In genomic region chr17:57344029-57344707, GRCm38 (mm10) we compare ENCODE assay signal across 17 mouse cellular contexts. TPM values are rescaled to one million over a fixed set of nuclear protein-coding genes. Genes with fewer than 3 reads are reported as not detected.
A peak's percentile ranks its signal among the peaks of the same experiment; 100 is the strongest.
DNase-seq lines count a peak whose midpoint lies in the region; ATAC-seq and TF ChIP-seq lines count a peak whose summit lies in the region.
"Had no signal": no experiment of that assay in that cellular context is flagged by ENCODE, and none has a peak within 500 bp of the region (broad histone marks: within the 10 kb centered on the region; RNA-seq: fewer than 3 reads in every experiment).

No protein-coding gene starts in this region.

- H3K9me3 ChIP-seq in MEL (replicated peaks; ENCODE audit: insufficient read depth, low read length): no peaks in the 10 kb centered on the region
- no peaks in the 10 kb centered on the region for H3K9me3 ChIP-seq in liver, embryonic 16.5 days (replicated peaks; ENCODE audit: control insufficient read depth, low read length)
- H3K9me3 ChIP-seq: intestine, embryonic 15.5 days; limb, embryonic 12.5 days had no signal

- peak; percentile 49 to 53 for TF ChIP-seq EP300 in MEL (IDR thresholded peaks at IDR 0.05; ENCODE audit: low read depth in 1 of 2, low read length in 2 of 2)

- no peak overlapping the region for H3K4me2 ChIP-seq in liver, embryonic 16.5 days (ENCODE audit: low read depth, low read length)
- H3K4me2 ChIP-seq: heart, embryonic 13.5 days; intestine, embryonic 15.5 days; limb, embryonic 12.5 days had no signal

- TF ChIP-seq CTCF in lung, adult 2 months (IDR thresholded peaks at IDR 0.05; ENCODE audit: insufficient read depth, low read length): no peak
- no peak for TF ChIP-seq CTCF in MEL (IDR thresholded peaks at IDR 0.05 in 2 of 3, conservative IDR thresholded peaks at IDR 0.05 in 1 of 3; ENCODE audit: control insufficient read depth in 1 of 3, insufficient read depth in 1 of 3, low read depth in 2 of 3, low read length in 3 of 3, poor library complexity in 1 of 3, severe bottlenecking in 1 of 3)
- no peak for TF ChIP-seq CTCF in spleen, adult 2 months (IDR thresholded peaks at IDR 0.05; ENCODE audit: extremely low read depth, insufficient read depth, insufficient read length, insufficient replicate concordance)

- no peak for TF ChIP-seq RAD21 in MEL (IDR thresholded peaks at IDR 0.05; ENCODE audit: low read depth, low read length)

- no peaks in the 10 kb centered on the region for H3K79me2 ChIP-seq in MEL (ENCODE audit: control insufficient read depth, insufficient read depth, low read length, poor library complexity)

- peaks cover 0 to 11% of the 10 kb centered on the region in 2 experiments; a peak in 2 of 4 replicates for H3K36me3 ChIP-seq in MEL (ENCODE audit: control insufficient read depth in 1 of 2, insufficient read depth in 2 of 2, low read length in 2 of 2)
- H3K36me3 ChIP-seq in liver, embryonic 16.5 days (ENCODE audit: control insufficient read depth, insufficient read depth): no peaks in the 10 kb centered on the region
- H3K36me3 ChIP-seq in spleen, adult 2 months (ENCODE audit: control insufficient read depth, insufficient read depth, low read length): no peaks in the 10 kb centered on the region
- H3K36me3 ChIP-seq: heart, embryonic 13.5 days; intestine, embryonic 15.5 days; limb, embryonic 12.5 days had no signal

- peak; percentile 26 for DNase-seq in lung, postnatal 25 days (ENCODE audit: low spot score)
- no peak for DNase-seq in lung, adult 2 months
- DNase-seq in MEL (ENCODE audit: low read depth, low spot score): peak; percentile 71
- DNase-seq in spleen, adult 2 months (ENCODE audit: low read depth in 1 of 2, low spot score in 2 of 2): peak; percentile 40 to 48
- DNase-seq in kidney, postnatal 4 days: no peak
- no peak for DNase-seq in kidney, postnatal 36 days
- DNase-seq in gastrocnemius, adult 8-10 months (ENCODE audit: low spot score in 2 of 2): no peak
- DNase-seq: cerebellum, adult 2 months; gastrocnemius, postnatal 14 days; lung, postnatal 14 days had no signal

- H3K27me3 ChIP-seq in MEL (ENCODE audit: control insufficient read depth in 1 of 2, insufficient read depth in 2 of 2, low read length in 2 of 2): no peaks in the 10 kb centered on the region
- no peaks in the 10 kb centered on the region for H3K27me3 ChIP-seq in liver, embryonic 16.5 days (ENCODE audit: control insufficient read depth, insufficient read depth, low read depth, low read length)
- H3K27me3 ChIP-seq in spleen, adult 2 months (ENCODE audit: control insufficient read depth, insufficient read depth, low read length): no peaks in the 10 kb centered on the region
- H3K27me3 ChIP-seq: heart, embryonic 13.5 days; intestine, embryonic 15.5 days; limb, embryonic 12.5 days had no signal

- TF ChIP-seq POLR2A in lung, adult 2 months (IDR thresholded peaks at IDR 0.05; ENCODE audit: borderline replicate concordance, extremely low read depth, low read depth, low read length): no peak
- TF ChIP-seq POLR2A in MEL (IDR thresholded peaks at IDR 0.05; ENCODE audit: control insufficient read depth in 1 of 2, insufficient read depth in 1 of 2, low read depth in 1 of 2, low read length in 2 of 2, poor library complexity in 1 of 2): no peak
- TF ChIP-seq POLR2A in spleen, adult 2 months (IDR thresholded peaks at IDR 0.05; ENCODE audit: low read depth, low read length): no peak

- 60% methylated on average over 2 of the region's 2 CpGs for WGBS in lung, adult 2 months
- WGBS in liver, embryonic 16.5 days (ENCODE audit: insufficient replicate concordance): 13% methylated on average over 2 of the region's 2 CpGs
- 13% methylated on average over 2 of the region's 2 CpGs for WGBS in spleen, adult 2 months

- no peaks in the 10 kb centered on the region; the same call in 1 of the 2 replicates for H3K4me1 ChIP-seq in lung, adult 2 months (ENCODE audit: control insufficient read depth, insufficient read depth, low read length)
- H3K4me1 ChIP-seq in MEL (ENCODE audit: control insufficient read depth in 1 of 2, insufficient read depth in 2 of 2, low read length in 2 of 2): peaks cover 3 to 16% of the 10 kb centered on the region in 2 experiments
- H3K4me1 ChIP-seq in liver, embryonic 16.5 days (ENCODE audit: control insufficient read depth, low read depth, low read length): no peaks in the 10 kb centered on the region
- H3K4me1 ChIP-seq in spleen, adult 2 months (ENCODE audit: control insufficient read depth, insufficient read depth, insufficient read length): peaks cover 34% of the 10 kb centered on the region
- H3K4me1 ChIP-seq: heart, embryonic 13.5 days; intestine, embryonic 15.5 days; limb, embryonic 12.5 days had no signal

- H3K27ac ChIP-seq in MEL (ENCODE audit: control insufficient read depth, low read depth, low read length): no peak overlapping the region
- peak overlapping the region; percentile 59; the same call in 1 of the 2 replicates for H3K27ac ChIP-seq in liver, embryonic 16.5 days (ENCODE audit: low read length)
- peak overlapping the region; percentile 96 for H3K27ac ChIP-seq in spleen, adult 2 months (ENCODE audit: insufficient read depth, low read length)
- H3K27ac ChIP-seq: heart, embryonic 13.5 days; intestine, embryonic 15.5 days; kidney, postnatal 0 days; limb, embryonic 12.5 days had no signal

- no peak for ATAC-seq in liver, embryonic 16.5 days (ENCODE audit: low read depth)
- ATAC-seq: CD4-positive, CD25-positive, alpha-beta regulatory T cell, adult 4 months; forebrain, embryonic 16.5 days; intestine, embryonic 15.5 days had no signal

- H3K4me3 ChIP-seq in lung, adult 2 months (replicated peaks; ENCODE audit: extremely low read depth, low read depth, low read length): no peak overlapping the region
- no peak overlapping the region for H3K4me3 ChIP-seq in MEL (ENCODE audit: control insufficient read depth in 1 of 2, insufficient read depth in 1 of 2, low read depth in 2 of 2, low read length in 2 of 2)
- H3K4me3 ChIP-seq in liver, embryonic 16.5 days (ENCODE audit: low read depth, low read length): no peak overlapping the region
- H3K4me3 ChIP-seq in spleen, adult 2 months (ENCODE audit: extremely low read depth, insufficient read depth, insufficient read length): no peak overlapping the region
- H3K4me3 ChIP-seq: heart, embryonic 13.5 days; intestine, embryonic 15.5 days; limb, embryonic 12.5 days had no signal

- no peak overlapping the region for H3K9ac ChIP-seq in MEL (ENCODE audit: control insufficient read depth, low read depth, low read length, poor library complexity, severe bottlenecking)
- H3K9ac ChIP-seq in liver, embryonic 16.5 days (ENCODE audit: low read depth, low read length): no peak overlapping the region
- H3K9ac ChIP-seq: heart, embryonic 13.5 days; intestine, embryonic 15.5 days; limb, embryonic 12.5 days had no signal

TF ChIP-seq in MEL, 35 proteins besides CTCF, POLR2A, EP300 and RAD21:
- TF ChIP-seq GATA1 (IDR thresholded peaks at IDR 0.05; ENCODE audit: low read depth, low read length) (0 out of 2 replicates have a peak, but pooled peaks have one; percentile 21), ZNF384 (IDR thresholded peaks at IDR 0.05; ENCODE audit: low read depth, low read length) (peak; percentile 35; the same call in 1 of the 2 replicates), RCOR1 (IDR thresholded peaks at IDR 0.05; ENCODE audit: low read depth, low read length) (no peak), POLR2AphosphoS2 (IDR thresholded peaks at IDR 0.05; ENCODE audit: low read length) (no peak), ETS1 (IDR thresholded peaks at IDR 0.05; ENCODE audit: low read depth, low read length) (peak; percentile 54), TAL1 (IDR thresholded peaks at IDR 0.05; ENCODE audit: low read length) (0 out of 2 replicates have a peak, but pooled peaks have one; percentile 12)
TF ChIP-seq in MEL: peak in this region for 4.

RNA-seq across cellular contexts. Expression of gene Adgre1, which starts 14.3 kb away (rescaled TPM):
- 10.6 and 16.9 TPM in 2 replicates for polyA plus RNA-seq in lung, adult 2 months (2012; rRNA removed)
- not detected in 2 replicates for total RNA-seq in MEL (2012; rRNA removed)
- not detected for polyA plus RNA-seq in MEL (2012; ENCODE audit: insufficient read depth in 1 of 2, insufficient read length in 2 of 2, low read depth in 1 of 2, low replicate concordance in 2 of 2, missing spikeins in 1 of 2)
- 28.7 and 29.4 TPM in 2 replicates for polyA plus RNA-seq in liver, embryonic 16.5 days (2015; fragmentation: Nextera tagmentation; extraction: Ambion mirVana)
- polyA plus RNA-seq in spleen, adult 2 months (2012; rRNA removed): 26.8 and 38.4 TPM in 2 replicates
- total RNA-seq in gastrocnemius, adult 8-10 months (2022): 1 to 10 TPM; 1.0 to 1.6 (median 1.3) TPM

Comparison
In these comparisons a context has a peak if more than half of its experiments do, and no peak if none do; other contexts are left out.
1. DNase-seq: peak in lung, postnatal 25 days (single experiment), MEL (single experiment) and spleen, adult 2 months (2 of 2); none in lung, adult 2 months (single experiment), kidney, postnatal 4 days (0 of 2), kidney, postnatal 36 days (0 of 2) and gastrocnemius, adult 8-10 months (0 of 2).
2. RNA of gene Adgre1, which starts 14.3 kb away (polyA plus RNA-seq): 26.8 to 38.4 TPM in spleen, adult 2 months, 28.7 to 29.4 TPM in liver, embryonic 16.5 days and 10.6 to 16.9 TPM in lung, adult 2 months; not detected in MEL; every median in the first group is over 10 times any median in the second.